Mouse (Mus musculus) thymus, postnatal 36 days (tissue): Measurements from ENCODE around the gene Idi1.
"Not testable (repeated sequence)": the region's sequence is repeated elsewhere in the genome, so short reads cannot be mapped to it uniquely, and the experiment has no call there.

Experiments used
- DNase-seq, 2 experiments: peaks; one replicate each; pipeline ENCODE4 v3.0.0; 2022; ENCODE audit warnings: mixed read lengths in 2 of 2

Idi1 gene

GRCm38 (mm10) chr13:8888603-8889002 is 3.3 kb downstream of the Idi1 start:
- no peak for DNase-seq

GRCm38 (mm10) chr13:8905986-8906385 is 20.7 kb downstream of the Idi1 start:
- DNase-seq: not testable (repeated sequence)

GRCm38 (mm10) chr13:8913890-8914289 is 28.6 kb downstream of the Idi1 start:
- not testable (repeated sequence) for DNase-seq

GRCm38 (mm10) chr13:8933499-8933898 is 48.2 kb downstream of the Idi1 start:
- no peak for DNase-seq

- not testable (repeated sequence) for DNase-seq
Measured at GRCm38 (mm10) chr13:8937611-8938140, 52.4 kb downstream of the Idi1 start.

- DNase-seq: not testable (repeated sequence)
Measured at GRCm38 (mm10) chr13:8941110-8941509, 55.8 kb downstream of the Idi1 start.

GRCm38 (mm10) chr13:8941701-8942100 is 56.4 kb downstream of the Idi1 start:
- not testable (repeated sequence) for DNase-seq
